Mouse (Mus musculus) thymus, adult 2 months (tissue): ENCODE results near the gene Zfp748. TPM values are rescaled to one million over a fixed set of nuclear protein-coding genes. Genes with fewer than 3 reads are reported as not detected.

Experiments
- DNase-seq: peaks from one replicate; pipeline ENCODE4 v3.0.0; 2021
- H3K27ac ChIP-seq: fragments of 200-500 bp; 2 replicates; pipeline ENCODE4 v1.5.1; 2012; ENCODE audit warnings: low read length, control low read depth; ENCODE audit not compliant: control insufficient read depth, insufficient read depth
- H3K27me3 ChIP-seq: fragments of 200-500 bp; 2 replicates; pipeline ENCODE4 v1.6.1; 2012; ENCODE audit warnings: mild to moderate bottlenecking, low read length, moderate library complexity, mixed read lengths; ENCODE audit not compliant: control insufficient read depth, insufficient read depth
- H3K36me3 ChIP-seq: fragments of 200-500 bp; 2 replicates; pipeline ENCODE4 v1.6.1; 2012; ENCODE audit warnings: mild to moderate bottlenecking, low read length, moderate library complexity; ENCODE audit not compliant: control insufficient read depth, insufficient read depth
- H3K4me1 ChIP-seq: fragments of 200-500 bp; replicated peaks from 2 replicates; pipeline ENCODE4 v1.6.1; 2012; ENCODE audit warnings: low read length; ENCODE audit not compliant: control insufficient read depth, insufficient read depth
- H3K4me3 ChIP-seq: fragments of 200-500 bp; 2 replicates; pipeline ENCODE4 v1.5.1; 2012; ENCODE audit warnings: mild to moderate bottlenecking, low read length, control low read depth, moderate library complexity; ENCODE audit not compliant: control insufficient read depth, insufficient read depth
- CTCF ChIP-seq: fragments of 200-500 bp; IDR thresholded peaks from 2 replicates; pipeline ENCODE4 v1.5.1; 2012; ENCODE audit warnings: mild to moderate bottlenecking, control low read depth, low read length, moderate library complexity, borderline replicate concordance; ENCODE audit not compliant: control insufficient read depth, poor library complexity, insufficient read depth; ENCODE audit errors: extremely low read depth
- POLR2A ChIP-seq: fragments of 200-500 bp; IDR thresholded peaks from 2 replicates; pipeline ENCODE4 v1.6.1; 2012; ENCODE audit warnings: mild to moderate bottlenecking, low read length, control low read depth, moderate library complexity; ENCODE audit not compliant: control insufficient read depth, poor library complexity, insufficient read depth; ENCODE audit errors: extremely low read depth
- WGBS: fragments of 180-500 bp; shearing (Covaris S2); methylation state at CpG from one replicate; pipeline ENCODE4 v1.1.7; 2018; 5-methylcytosine and 5-hydroxymethylcytosine counted together
- polyA plus RNA-seq: library from polyadenylated mRNA; depleted of rRNA; stranded (reverse); fragments of >200 nt; gene quantifications from 2 replicates; pipeline ENCODE4 v1.2.3, GENCODE M21; 2012; rRNA removed

Gene Zfp748
- polyA plus RNA-seq, 1 experiment, result 8.6 TPM

DNA sequence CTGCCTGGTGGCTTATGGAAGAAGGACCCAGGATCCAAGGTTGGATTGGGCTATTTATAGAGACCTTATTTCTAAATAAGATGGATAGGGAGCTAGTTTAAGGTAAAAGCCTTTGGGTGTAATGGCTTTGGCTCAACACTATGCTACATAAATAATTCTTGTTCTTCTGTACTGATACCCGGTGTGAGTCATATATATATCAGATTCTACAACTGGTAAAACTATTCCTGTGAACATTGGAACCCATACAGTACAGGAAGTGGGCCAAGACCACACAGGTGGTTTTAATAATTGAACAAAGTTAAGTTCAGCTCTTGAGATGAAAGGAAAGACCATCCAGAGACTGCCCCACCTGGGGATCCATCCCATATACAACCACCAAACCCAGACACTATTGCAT is 52.7 kb downstream of the Zfp748 start:
- Histone ChIP-seq H3K4me1 (peaks cover 10% of the 10 kb centered on the region), H3K4me3 (no peak overlapping the region), H3K36me3 (no peaks in the 10 kb centered on the region), H3K27me3 (no peaks in the 10 kb centered on the region), H3K27ac (no peak overlapping the region)
- WGBS, result 100% methylated on average over 1 of the region's 1 CpGs
- TF ChIP-seq CTCF (no peak), POLR2A (no peak)
- DNase-seq, result no peak

DNA sequence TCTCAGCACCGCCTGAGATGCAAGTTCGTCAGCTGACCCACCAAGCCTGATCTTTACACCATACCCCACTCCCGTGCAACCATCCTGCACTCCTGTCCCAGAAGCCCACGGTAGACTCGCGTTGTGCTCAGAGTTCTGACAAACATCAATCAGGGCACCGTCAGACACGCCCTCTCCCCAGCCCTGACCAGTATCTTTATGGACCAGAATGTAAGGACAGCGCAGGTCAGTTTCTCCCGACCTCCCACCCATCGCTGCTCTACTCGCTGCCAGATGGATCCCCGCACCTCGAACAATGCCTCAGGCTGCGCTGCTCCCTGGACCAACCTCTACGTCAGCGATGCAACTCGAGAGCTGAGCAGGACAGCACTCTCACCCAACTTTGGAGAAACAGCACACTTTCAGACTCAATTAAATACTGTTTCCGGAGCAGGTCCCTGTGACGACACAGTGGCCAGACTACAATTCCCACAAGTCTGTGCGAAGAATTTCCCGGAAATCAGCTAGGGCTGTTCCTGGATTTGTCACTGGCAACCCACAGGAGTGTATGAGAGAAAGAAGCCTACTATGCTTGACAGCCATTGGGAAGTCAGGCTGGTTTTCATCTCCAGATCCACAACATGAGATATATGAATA is 53.4 kb downstream of the Zfp748 start, which contains the start of gene Zfp58:
Gene Zfp58 (minus strand): TSS at position 472 of the 636 bp plus-strand sequence.
- 0 out of 2 replicates have a peak within 1 kb of the TSS, but pooled peaks have one; percentile 1 for H3K27ac ChIP-seq
- H3K4me3 ChIP-seq, result peak within 1 kb of the TSS; percentile 66
- H3K4me1 ChIP-seq, result peaks cover 10% of the 10 kb centered on the region
- whole genome bisulfite sequencing, result 1% methylated on average over 22 of the region's 22 CpGs
- H3K36me3 ChIP-seq, result no peaks in the 10 kb centered on the region; the same call in 1 of the 2 replicates
- TF ChIP-seq CTCF (no peak), POLR2A (peak; percentile 24; the same call in 1 of the 2 replicates)
- DNase-seq, result peak; percentile 88
- H3K27me3 ChIP-seq, result no peaks in the 10 kb centered on the region

DNA sequence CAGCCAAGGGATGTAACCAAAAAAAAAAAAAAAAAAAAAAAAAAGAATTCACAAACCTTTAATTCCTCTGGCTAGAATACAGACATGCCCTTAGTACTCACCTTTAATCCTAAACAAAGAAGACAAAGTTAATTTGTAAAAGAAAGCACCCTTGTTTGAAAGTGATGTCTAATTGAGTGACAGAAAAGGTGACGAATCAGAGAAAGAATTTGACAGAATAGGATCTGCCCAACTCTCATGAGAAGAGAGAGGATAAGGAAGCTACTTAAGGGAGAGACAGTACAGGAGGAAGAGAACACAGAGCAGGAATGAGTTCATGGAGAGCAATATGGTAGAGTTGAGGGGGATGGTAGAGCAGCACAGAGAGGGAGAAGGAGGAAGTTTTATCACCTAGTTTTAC is 58.0 kb downstream of the Zfp748 start:
- DNase-seq, result no peak
- 88% methylated on average over 1 of the region's 1 CpGs for WGBS
- Histone ChIP-seq H3K27ac (no peak overlapping the region), H3K27me3 (no peaks in the 10 kb centered on the region), H3K4me3 (no peak overlapping the region), H3K4me1 (peaks cover 10% of the 10 kb centered on the region), H3K36me3 (peaks cover 22% of the 10 kb centered on the region)
- TF ChIP-seq CTCF (no peak), POLR2A (no peak)

Other genes with a start within 250 kb of the Zfp748 start
- 1.4 and 2.4 TPM in 2 replicates for gene Zfp457, start 247.3 kb downstream of the Zfp748 start, polyA plus RNA-seq
- 1.5 and 2.0 TPM in 2 replicates for gene Zfp595, start 221.3 kb downstream of the Zfp748 start, polyA plus RNA-seq
- not detected in 2 replicates for gene Gm28044, start 193.3 kb downstream of the Zfp748 start, polyA plus RNA-seq
- 0.82 TPM in 2 replicates for gene Zfp953, start 193.2 kb downstream of the Zfp748 start, polyA plus RNA-seq
- gene Gm28041, start 178.1 kb downstream of the Zfp748 start, polyA plus RNA-seq, result 0.23 TPM in 1 of 2 replicates, not detected in the other
- 0.37 and 0.65 TPM in 2 replicates for gene Zfp456, start 178.0 kb downstream of the Zfp748 start, polyA plus RNA-seq
- gene Zfp429, start 154.0 kb downstream of the Zfp748 start, polyA plus RNA-seq, result 1.6 and 5.0 TPM in 2 replicates
- 0.41 and 0.61 TPM in 2 replicates for gene Zfp459, start 132.4 kb downstream of the Zfp748 start, polyA plus RNA-seq
- gene Zfp874a, start 102.2 kb downstream of the Zfp748 start, polyA plus RNA-seq, result 2.4 and 3.6 TPM in 2 replicates
- gene Zfp874b, start 69.6 kb downstream of the Zfp748 start, polyA plus RNA-seq, result 5.9 and 6.3 TPM in 2 replicates
- gene Zfp58, start 53.3 kb downstream of the Zfp748 start, polyA plus RNA-seq, result 1.2 and 1.7 TPM in 2 replicates
- not detected in 2 replicates for gene Gm26965, start 27.7 kb downstream of the Zfp748 start, polyA plus RNA-seq
- 31.2 and 43.7 TPM in 2 replicates for gene Zfp87, start 27.7 kb downstream of the Zfp748 start, polyA plus RNA-seq
- 1.1 and 1.2 TPM in 2 replicates for gene Zfp729b, start 55.9 kb upstream of the Zfp748 start, polyA plus RNA-seq
- 1.0 TPM in 1 of 2 replicates, not detected in the other for gene Gm49345, start 83.9 kb upstream of the Zfp748 start, polyA plus RNA-seq
- gene Zfp729a, start 84.0 kb upstream of the Zfp748 start, polyA plus RNA-seq, result 1.8 and 2.0 TPM in 2 replicates
- 9.9 and 10.4 TPM in 2 replicates for gene Zfp738, start 133.2 kb upstream of the Zfp748 start, polyA plus RNA-seq
- gene Zfp65, start 175.3 kb upstream of the Zfp748 start, polyA plus RNA-seq, result 1.4 TPM in 2 replicates
- 0.83 and 0.96 TPM in 2 replicates for gene Zfp85, start 201.4 kb upstream of the Zfp748 start, polyA plus RNA-seq
- gene Zfp493, start 225.9 kb upstream of the Zfp748 start, polyA plus RNA-seq, result 0.96 and 1.7 TPM in 2 replicates